Mouse (Mus musculus) gastrocnemius, postnatal 36 days (tissue): ENCODE results near the gene Edc3. TPM values are rescaled to one million over a fixed set of nuclear protein-coding genes. Genes with fewer than 3 reads are reported as not detected.

Source experiments
- DNase-seq, 2 experiments: peaks; one replicate each; pipeline ENCODE4 v3.0.0; 2022
- intact Hi-C: fragments of 180-260 bp; cut with DNase I; formaldehyde crosslinking; loops from one replicate; pipeline ENCODE4 v1.15.1; 2025
- total RNA-seq, 2 experiments: library from RNA; stranded (reverse); gene quantifications; 2 replicates each; pipeline ENCODE4 v1.2.3; 2021

The Edc3 gene
- total RNA-seq, 2 experiments from 2014 or later = 4.8 to 6.3 TPM

GRCm38 (mm10) chr9:57797456-57797855, 89.1 kb downstream of the Edc3 start:
- intact Hi-C loops = no loop called here
- no peak for DNase-seq

- intact Hi-C loops = no loop called here
- DNase-seq = peak in 1 of 2 experiments; percentile 11
Measured at GRCm38 (mm10) chr9:57798725-57799253, 90.4 kb downstream of the Edc3 start.

DNA sequence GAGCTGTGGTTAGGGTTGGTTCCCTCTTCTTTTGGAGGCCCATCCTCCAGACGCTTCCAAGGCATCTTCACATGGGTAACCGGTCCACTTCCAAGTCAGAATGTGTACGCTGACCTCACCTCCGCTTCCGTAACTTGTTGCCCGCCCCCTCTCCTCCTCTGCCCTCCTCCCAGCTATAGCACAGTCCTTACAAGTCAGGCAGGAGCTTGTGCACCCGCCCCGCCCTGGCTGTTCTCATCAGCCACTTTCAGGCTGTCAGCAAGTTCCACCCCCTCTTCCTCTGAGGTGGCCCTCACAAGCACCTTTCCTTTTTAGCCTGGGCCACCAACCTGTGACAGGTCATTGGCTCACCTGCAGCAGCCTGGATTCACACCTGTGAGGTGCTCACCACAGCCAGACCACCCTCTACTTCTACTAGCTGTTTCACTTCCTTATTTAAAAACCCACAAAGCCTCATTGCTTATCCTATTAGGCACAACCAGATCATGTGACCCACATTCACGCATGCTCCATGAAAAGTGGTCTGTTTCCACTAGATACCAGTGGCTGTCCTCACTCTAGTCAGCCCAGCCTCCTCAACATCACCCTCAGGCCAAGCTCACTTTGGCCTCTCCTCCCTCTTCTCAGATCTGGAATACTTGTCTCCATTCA, 92.1 kb downstream of the Edc3 start:
- no peak for DNase-seq
- intact Hi-C loops = no loop called here

Other genes with a start within 250 kb of the Edc3 start
- under 1 TPM; 0.66 to 0.74 TPM for gene Scamp5, start 240.5 kb upstream of the Edc3 start, total RNA-seq
- not detected for gene Rpp25, start 204.5 kb upstream of the Edc3 start, total RNA-seq
- 1,000 to 10,000 TPM; 1,357 to 1,404 TPM for gene Cox5a, start 187.3 kb upstream of the Edc3 start, total RNA-seq
- gene Fam219b, start 171.0 kb upstream of the Edc3 start, total RNA-seq = 1 to 10 TPM; 4.0 to 5.5 TPM
- 10 to 100 TPM; 80.9 to 83.7 TPM for gene Mpi, start 155.8 kb upstream of the Edc3 start, total RNA-seq
- gene Scamp2, start 147.6 kb upstream of the Edc3 start, total RNA-seq = 10 to 100 TPM; 33.8 to 37.3 TPM
- 1 to 10 TPM; 4.3 to 6.0 TPM for gene Ulk3, start 119.1 kb upstream of the Edc3 start, total RNA-seq
- gene Cplx3, start 102.3 kb upstream of the Edc3 start, total RNA-seq = not detected
- not detected for gene Lman1l, start 87.8 kb upstream of the Edc3 start, total RNA-seq
- 1 to 10 TPM; 8.5 to 9.5 TPM for gene Csk, start 54.9 kb upstream of the Edc3 start, total RNA-seq
- not detected for gene Cyp1a2, start 24.8 kb upstream of the Edc3 start, total RNA-seq
- under 1 TPM; 0.26 to 0.57 TPM for gene Cyp1a1, start 20.6 kb upstream of the Edc3 start, total RNA-seq
- 10 to 100 TPM; 35.9 to 37.7 TPM for gene Clk3, start 57.3 kb downstream of the Edc3 start, total RNA-seq
- gene Arid3b, start 128.3 kb downstream of the Edc3 start, total RNA-seq = 1 to 10 TPM; 2.4 to 3.5 TPM
- gene Ubl7, start 202.4 kb downstream of the Edc3 start, total RNA-seq = 10 to 100 TPM; 65.2 to 80.4 TPM
- gene Sema7a, start 231.6 kb downstream of the Edc3 start, total RNA-seq = 10 to 100 TPM in 1 of 2 experiments, 1 to 10 TPM in 1; 7.9 to 12.5 TPM